Mouse (Mus musculus) layer of hippocampus, postnatal 36 days (tissue): ENCODE results near the gene Ercc5. TPM values are rescaled to one million over a fixed set of nuclear protein-coding genes. Genes with fewer than 3 reads are reported as not detected.
A peak's percentile ranks its signal among the peaks of the same experiment; 100 is the strongest.

Source experiments
- DNase-seq, 2 experiments: peaks; one replicate each; pipeline ENCODE4 v3.0.0; 2022
- total RNA-seq, 2 experiments: library from RNA; stranded (reverse); gene quantifications; 2 replicates each; pipeline ENCODE4 v1.2.3; 2021

Ercc5 gene
- 10 to 100 TPM; 19.8 to 21.5 TPM for total RNA-seq

- DNase-seq: peak; percentile 87 to 89
These were observed at the start of gene Ercc5 for GRCm38 (mm10) chr1:44147563-44148381. Gene Ercc5, plus strand, starts transcription at chr1:44147744.

DNA sequence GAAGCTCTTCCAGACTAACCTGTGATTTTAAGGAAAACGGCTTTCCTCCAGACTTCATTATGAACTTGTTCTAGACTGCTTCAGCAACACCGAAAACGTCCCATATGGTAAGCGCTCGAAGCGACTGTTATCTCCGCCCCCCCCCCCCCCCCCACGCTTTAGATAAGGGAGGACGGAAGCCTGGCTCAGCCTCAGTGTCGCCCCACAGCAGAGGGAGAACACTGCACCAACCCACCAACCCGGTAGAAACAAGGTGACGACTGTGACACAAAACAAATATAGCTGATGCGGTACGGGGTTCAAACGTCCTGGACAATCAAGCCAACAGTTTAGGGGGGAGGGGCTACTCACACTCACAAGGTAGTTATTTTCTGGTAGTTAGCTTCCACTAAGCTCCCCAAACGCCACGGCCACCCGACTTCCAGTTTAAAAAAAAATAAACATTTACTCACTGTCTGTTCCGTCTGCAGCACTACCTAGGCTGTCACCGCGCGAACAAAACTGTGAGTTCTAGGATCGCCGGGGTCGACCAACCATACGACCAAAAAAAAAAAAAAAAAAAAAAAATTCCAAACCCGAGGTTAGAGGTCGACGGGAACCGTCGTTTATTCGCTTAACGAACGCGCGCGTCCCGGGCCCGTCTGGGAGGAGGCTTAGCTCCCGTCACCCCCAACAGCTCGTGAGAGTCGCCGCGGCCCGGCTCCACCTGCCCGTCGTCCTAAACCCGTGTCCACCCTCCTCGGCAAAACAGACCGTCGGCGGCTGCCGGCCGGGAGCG lies 45.9 kb upstream of the Ercc5 start:
- DNase-seq: peak; percentile 15 to 16

GRCm38 (mm10) chr1:44102259-44102717 lies 45.3 kb upstream of the Ercc5 start, which contains the start of gene Tex30:
Gene Tex30, minus strand, starts transcription at chr1:44102441.
- DNase-seq: peak; percentile 94

DNA sequence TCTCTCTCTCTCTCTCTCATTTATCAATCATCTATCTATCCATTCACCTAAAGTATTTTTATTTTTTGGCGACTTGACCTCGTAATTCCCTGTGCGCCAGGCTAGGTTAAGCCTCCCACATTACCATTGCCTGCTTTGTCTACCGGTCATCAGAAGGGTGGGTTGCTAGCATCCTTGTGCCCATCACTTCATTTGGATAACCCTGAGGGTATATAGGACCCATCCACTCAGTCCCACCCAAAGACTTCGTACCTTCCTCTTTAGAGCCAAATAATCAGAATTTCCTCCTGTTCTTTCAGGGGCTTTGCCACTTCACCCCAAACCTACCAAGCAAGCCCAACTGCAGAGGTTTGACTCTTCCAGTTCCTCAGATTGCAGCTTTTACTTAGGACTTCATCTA lies 44.6 kb upstream of the Ercc5 start:
- no peak for DNase-seq

DNA sequence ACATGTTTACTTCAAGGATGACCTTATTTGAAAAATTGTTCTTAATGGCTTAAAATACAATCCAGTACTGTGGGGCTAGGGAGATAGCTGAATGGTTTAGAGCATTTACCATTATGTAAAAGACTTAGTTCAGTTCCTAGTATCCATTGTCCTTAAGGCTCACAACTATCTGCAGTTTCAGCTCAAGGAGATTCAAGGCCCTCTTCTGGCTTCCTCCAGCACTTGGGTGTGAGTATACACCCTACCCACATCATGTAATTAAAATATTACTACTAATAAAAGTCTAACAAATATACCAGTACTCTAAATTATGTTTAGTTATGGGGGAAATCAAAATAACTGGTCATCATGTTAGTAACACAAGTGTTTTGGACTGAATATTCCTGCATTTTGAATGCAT lies 30.0 kb upstream of the Ercc5 start:
- DNase-seq: no peak

DNA sequence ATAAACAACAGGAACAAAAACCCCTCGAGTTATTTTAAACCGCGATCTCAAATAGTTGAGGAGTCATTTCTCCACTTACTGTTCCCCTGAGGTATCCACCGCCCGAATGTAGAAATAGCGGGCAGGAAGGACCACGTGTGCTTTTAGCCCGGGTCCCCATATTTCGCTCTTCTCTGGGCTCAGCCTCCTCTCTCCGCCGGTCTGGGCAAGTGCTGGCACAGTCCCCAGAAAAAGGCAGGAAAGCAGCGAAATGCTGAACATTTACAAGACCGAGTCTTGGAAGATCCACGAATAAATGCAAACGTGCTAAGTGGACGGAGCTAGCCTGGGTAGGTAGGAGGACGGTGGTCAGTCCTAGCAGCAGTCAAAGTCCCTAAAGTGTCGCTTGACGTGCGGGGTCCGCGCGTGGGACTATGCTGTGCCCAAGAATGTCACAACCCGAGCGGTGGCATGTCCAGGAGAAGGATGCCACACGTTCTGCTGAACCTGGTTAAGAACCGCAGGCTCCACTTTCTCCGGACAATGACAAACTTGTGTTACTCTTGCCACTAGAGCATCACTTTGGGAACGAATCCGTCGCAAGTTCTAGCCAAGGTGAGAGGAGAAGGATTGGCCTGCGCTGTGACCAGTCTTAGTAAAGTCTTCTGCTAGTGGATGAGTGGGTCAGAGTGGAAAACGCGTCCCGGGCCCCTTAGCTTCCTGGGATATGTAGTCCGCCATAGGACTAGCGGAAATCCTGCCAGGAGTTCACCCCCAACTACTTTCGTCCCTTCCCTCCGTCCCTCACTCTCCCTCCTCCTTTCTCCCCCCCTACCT lies 29.1 kb upstream of the Ercc5 start, which contains the start of the genes Kdelc1 and Bivm:
Kdelc1 (minus strand) TSS at position 570 of the 816 bp plus-strand sequence.
Bivm (plus strand) TSS at position 719 of the 816 bp plus-strand sequence.
- DNase-seq: peak; percentile 86 to 88

DNA sequence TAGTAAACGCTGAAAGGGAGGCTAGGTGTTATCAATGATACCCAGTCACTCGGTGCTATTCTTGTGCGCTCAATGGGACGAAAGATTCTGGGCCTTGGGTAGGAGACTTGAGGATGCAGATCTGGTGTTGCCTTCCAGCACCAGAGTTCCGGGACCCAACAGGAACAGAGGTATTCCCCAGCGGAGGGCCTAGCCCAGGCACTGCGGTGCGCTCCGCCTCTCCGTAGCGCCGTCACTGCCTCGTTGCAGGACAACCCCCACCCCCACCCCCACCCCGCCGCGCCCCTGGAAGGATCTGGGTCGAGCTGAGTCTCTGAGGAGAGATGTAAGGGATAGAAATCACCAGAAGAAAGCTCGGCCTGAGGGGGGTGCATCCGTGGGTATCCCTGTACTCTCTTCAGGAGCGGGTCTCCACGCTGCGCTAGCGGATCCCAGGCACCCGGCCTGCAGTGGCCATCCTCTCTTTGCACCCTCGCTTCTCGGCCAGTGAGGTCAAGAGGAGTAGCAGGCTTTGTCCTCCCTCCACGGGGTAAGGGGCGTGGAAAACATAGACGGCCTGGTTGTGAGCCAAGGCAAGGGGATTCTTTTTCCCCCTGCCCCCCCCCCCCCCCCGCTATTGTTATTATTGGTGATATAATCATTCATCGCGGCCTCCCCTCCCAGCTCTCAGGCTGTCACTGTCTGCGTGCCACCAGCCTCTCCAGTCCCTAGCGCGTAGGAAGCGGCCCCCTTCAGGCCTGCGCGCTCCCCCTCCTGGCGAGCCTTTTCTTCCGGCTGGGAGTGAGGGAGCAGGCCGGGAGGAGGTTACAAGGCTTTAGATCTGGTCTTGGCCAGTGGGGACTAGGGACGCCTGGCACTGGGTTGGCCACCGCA lies 28.1 kb upstream of the Ercc5 start:
- DNase-seq: peak; percentile 80 to 81

- no peak for DNase-seq
These were observed 27.5 kb upstream of the Ercc5 start for GRCm38 (mm10) chr1:44120074-44120406.

- DNase-seq: no peak
These were observed 25.3 kb upstream of the Ercc5 start for GRCm38 (mm10) chr1:44122256-44122655.

GRCm38 (mm10) chr1:44125590-44125989 lies 22.0 kb upstream of the Ercc5 start:
- no peak for DNase-seq

- DNase-seq: no peak
These were observed 17.5 kb upstream of the Ercc5 start for GRCm38 (mm10) chr1:44129929-44130581.

- DNase-seq: no peak
These were observed 7.3 kb upstream of the Ercc5 start for GRCm38 (mm10) chr1:44140232-44140631.

DNA sequence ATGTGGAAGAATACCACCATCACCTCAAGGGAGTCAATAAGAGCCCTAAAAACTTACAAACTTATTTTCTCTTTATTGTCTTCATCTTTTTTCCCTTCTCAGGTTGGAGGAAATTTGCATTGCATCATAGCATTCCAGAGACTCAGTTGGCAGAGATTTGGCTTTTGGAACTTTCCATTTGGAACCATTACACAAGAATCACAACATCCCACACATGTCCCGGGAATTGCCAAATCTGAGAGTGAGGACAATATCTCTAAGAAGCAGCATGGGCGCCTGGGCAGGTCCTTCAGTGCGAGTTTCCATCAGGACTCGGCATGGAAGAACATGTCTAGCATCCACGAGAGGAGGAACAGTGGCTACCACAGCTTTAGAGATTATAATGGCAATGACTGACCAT lies 4.8 kb upstream of the Ercc5 start:
- DNase-seq: no peak

- no peak for DNase-seq
These were observed 1.2 kb downstream of the Ercc5 start for GRCm38 (mm10) chr1:44148706-44149105.

DNA sequence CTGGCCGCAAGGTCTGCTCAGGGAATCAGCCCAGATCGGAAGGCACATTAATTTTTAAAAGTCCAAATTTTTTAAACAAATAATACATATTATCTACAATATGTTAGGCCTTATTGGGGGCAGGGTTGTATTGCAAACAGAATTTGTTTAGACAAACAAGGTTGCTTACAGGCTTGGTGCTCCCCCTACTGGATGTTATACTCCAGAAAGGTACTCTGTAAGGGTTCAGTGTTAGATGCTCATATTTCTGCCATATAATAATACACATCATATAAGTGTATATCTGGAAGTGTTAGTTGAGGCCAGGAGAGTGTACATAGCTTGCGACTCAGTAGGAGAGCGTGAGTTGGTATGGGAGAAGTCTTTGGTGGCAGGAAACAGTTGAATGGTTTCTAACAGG lies 7.7 kb downstream of the Ercc5 start:
- DNase-seq: no peak

DNA sequence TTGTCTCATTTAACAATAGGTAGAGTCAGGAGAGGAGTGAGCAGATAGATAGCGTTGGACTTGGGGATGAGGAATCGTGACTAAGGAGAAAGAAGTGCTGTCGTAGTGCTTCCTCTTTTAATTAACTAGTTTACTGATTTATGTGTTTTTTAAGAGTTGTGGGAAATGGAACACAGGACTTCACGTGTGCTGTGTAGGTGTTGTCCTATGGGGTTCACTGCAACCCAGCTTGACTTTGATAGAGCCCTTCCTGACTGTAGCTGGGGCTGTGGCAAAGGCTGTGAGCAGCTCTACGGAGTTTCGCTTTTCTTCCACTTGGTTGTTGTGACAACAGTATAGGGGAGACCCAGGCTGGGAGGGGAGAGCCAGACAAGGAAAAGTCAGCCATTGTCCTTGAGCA lies 10.8 kb downstream of the Ercc5 start:
- DNase-seq: no peak

DNA sequence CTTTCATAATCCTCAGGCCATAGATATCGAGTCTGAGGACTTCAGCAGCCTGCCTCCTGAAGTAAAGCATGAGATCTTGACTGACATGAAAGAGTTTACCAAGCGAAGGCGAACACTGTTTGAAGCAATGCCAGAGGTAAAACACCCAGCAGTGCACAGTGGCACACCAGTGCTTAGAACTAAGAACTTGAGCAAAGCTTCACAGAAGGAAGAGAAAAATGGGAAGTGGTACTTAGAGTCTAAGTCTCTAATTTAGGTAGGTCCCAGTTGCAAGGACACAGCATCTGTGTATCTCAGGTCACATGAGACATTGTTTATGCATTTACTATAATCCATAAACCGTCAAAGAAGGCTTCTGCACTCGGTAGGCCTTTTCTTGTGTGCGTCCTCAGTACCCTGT lies 14.3 kb downstream of the Ercc5 start:
- no peak for DNase-seq

- DNase-seq: no peak
These were observed 14.8 kb downstream of the Ercc5 start for GRCm38 (mm10) chr1:44162389-44162788.

DNA sequence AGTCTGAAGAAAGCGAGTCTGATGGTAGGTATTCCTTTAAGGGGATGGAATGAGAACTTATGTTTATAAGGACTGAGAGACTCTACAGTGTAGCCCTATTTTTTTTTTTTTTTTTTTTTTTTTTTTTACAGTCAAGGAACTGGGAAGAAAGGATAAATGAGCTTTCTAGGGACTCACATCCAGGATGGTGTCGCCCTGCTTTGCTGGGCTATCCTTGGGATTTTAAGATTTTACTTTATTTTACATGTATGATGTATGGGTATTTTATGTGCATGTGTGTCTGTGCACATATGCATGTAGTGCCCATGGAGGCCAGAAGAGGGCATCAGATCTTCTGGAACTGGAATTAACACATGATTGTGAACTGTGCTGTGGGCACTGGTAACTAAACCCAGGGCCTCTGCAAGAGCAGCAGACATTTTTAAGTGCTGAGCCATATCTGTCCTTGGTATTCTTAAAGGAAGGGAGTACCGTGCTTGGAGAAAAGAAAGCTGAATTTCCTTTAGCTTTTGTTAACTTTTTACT lies 20.4 kb downstream of the Ercc5 start:
- no peak for DNase-seq

DNA sequence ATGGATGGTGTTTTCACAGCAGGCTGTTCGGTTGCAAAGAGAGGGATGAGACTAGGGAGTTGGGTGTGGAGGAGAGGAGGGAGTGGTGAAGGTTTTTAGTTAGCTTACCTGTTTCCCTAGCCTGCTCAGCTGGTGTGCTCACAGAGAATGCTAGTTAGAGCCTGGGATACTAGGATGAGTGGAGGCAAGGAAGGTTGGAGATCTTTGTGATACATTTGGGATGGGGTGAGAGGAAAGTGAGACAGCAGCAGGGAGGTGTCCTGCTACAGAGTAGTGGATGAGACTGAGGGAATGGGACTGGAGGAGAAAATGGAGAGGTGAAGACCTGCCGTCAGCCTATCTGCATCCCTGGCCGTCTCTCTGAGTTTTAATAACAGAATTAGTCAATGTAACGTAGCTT lies 25.1 kb downstream of the Ercc5 start:
- DNase-seq: no peak

DNA sequence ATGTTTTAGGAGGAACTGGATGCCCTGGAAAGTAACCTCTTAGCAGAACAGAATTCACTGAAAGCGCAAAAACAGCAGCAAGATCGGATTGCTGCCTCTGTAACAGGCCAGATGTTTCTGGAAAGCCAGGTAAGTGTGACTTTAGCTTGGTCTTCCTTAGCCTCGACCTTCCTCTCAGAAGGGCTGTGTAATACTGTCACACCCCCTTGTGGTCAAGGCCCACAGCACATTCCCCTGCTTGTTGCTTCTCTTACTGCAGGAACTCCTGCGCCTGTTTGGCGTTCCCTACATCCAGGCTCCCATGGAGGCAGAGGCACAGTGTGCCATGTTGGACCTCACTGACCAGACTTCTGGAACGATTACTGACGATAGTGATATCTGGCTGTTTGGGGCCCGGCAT lies 26.4 kb downstream of the Ercc5 start:
- no peak for DNase-seq
